ENCODE assay signal across 9 mouse cellular contexts in genomic region chr5:49523997-49524393, GRCm38 (mm10). TPM values are rescaled to one million over a fixed set of nuclear protein-coding genes. Genes with fewer than 3 reads are reported as not detected.
DNase-seq lines count a peak whose midpoint lies in the region; ATAC-seq and TF ChIP-seq lines count a peak whose summit lies in the region.
"Had no signal": no experiment of that assay in that cellular context is flagged by ENCODE, and none has a peak within 500 bp of the region (broad histone marks: within the 10 kb centered on the region; RNA-seq: fewer than 3 reads in every experiment).

No protein-coding gene starts in this region.

- H3K27me3 ChIP-seq in kidney, embryonic 14.5 days (ENCODE audit: control insufficient read depth, insufficient read depth, low read length) = peaks cover 20% of the 10 kb centered on the region
- H3K27me3 ChIP-seq in midbrain, embryonic 12.5 days = peaks cover 36% of the 10 kb centered on the region
- H3K27me3 ChIP-seq: Patski had no signal

- no peak overlapping the region for H3K27ac ChIP-seq in kidney, embryonic 14.5 days (ENCODE audit: low read depth, low read length)
- H3K27ac ChIP-seq in cortical plate, adult 2 months (ENCODE audit: insufficient read depth, low read length) = peak overlapping the region; percentile 93; the same call in 1 of the 2 replicates
- H3K27ac ChIP-seq in midbrain, embryonic 12.5 days (replicated peaks) = no peak overlapping the region

- H3K9me3 ChIP-seq in kidney, embryonic 14.5 days (ENCODE audit: control insufficient read depth, low read length) = no peaks in the 10 kb centered on the region
- no peaks in the 10 kb centered on the region for H3K9me3 ChIP-seq in midbrain, embryonic 12.5 days

- no peak for ATAC-seq in kidney, embryonic 14.5 days (ENCODE audit: low FRiP score, low TSS enrichment)
- no peak for ATAC-seq in midbrain, embryonic 12.5 days (ENCODE audit: low FRiP score, low read depth)
- no peak for ATAC-seq in megakaryocyte progenitor cell, adult 5-6 weeks (replicated peaks; ENCODE audit: poor library complexity)
- ATAC-seq: Patski had no signal

- peak overlapping the region; percentile 40; the same call in 1 of the 2 replicates for H3K9ac ChIP-seq in kidney, embryonic 14.5 days (ENCODE audit: low read depth, low read length)
- H3K9ac ChIP-seq in midbrain, embryonic 12.5 days (replicated peaks) = 0 out of 2 replicates have a peak overlapping the region, but pooled peaks have one; percentile 67

- H3K36me3 ChIP-seq in kidney, embryonic 14.5 days (ENCODE audit: control insufficient read depth, insufficient read depth, low read length) = no peaks in the 10 kb centered on the region
- H3K36me3 ChIP-seq in midbrain, embryonic 12.5 days = no peaks in the 10 kb centered on the region

- H3K4me1 ChIP-seq in kidney, embryonic 14.5 days (ENCODE audit: control insufficient read depth, insufficient read depth, low read length) = no peaks in the 10 kb centered on the region
- 0 out of 2 replicates have a peak, but pooled peaks cover 3% of the 10 kb centered on the region for H3K4me1 ChIP-seq in cortical plate, adult 2 months (ENCODE audit: control insufficient read depth, insufficient read depth, low read length)
- H3K4me1 ChIP-seq in midbrain, embryonic 12.5 days = peaks cover 7% of the 10 kb centered on the region; the same call in 1 of the 2 replicates

- TF ChIP-seq CTCF in cortical plate, adult 2 months (IDR thresholded peaks at IDR 0.05; ENCODE audit: extremely low read depth, insufficient read depth, low read length) = no peak

- no peak for DNase-seq in kidney, adult 8-10 months
- DNase-seq in frontal cortex, adult 2 months (ENCODE audit: extremely low spot score in 1 of 2, low spot score in 1 of 2) = peak; percentile 18 to 53
- no peak for DNase-seq in urinary bladder, postnatal 10 days (ENCODE audit: low spot score)
- DNase-seq in yolk sac, embryonic 10.5 days (ENCODE audit: low spot score) = no peak

- H3K4me3 ChIP-seq in kidney, embryonic 14.5 days (ENCODE audit: low read length) = peak overlapping the region; percentile 45
- peak overlapping the region; percentile 84 for H3K4me3 ChIP-seq in cortical plate, adult 2 months (ENCODE audit: insufficient read depth, low read length)
- peak overlapping the region; percentile 62 for H3K4me3 ChIP-seq in midbrain, embryonic 12.5 days

- 4% methylated on average over 11 of the region's 11 CpGs for whole genome bisulfite sequencing in kidney, embryonic 14.5 days
- WGBS in midbrain, embryonic 12.5 days = 6% methylated on average over 11 of the region's 11 CpGs

- peak; percentile 46; the same call in 1 of the 2 replicates for TF ChIP-seq POLR2A in cortical plate, adult 2 months (IDR thresholded peaks at IDR 0.05; ENCODE audit: extremely low read depth, insufficient read depth, low read length)

- H3K4me2 ChIP-seq in kidney, embryonic 14.5 days (replicated peaks; ENCODE audit: low read depth, low read length) = peak overlapping the region; percentile 91
- peak overlapping the region; percentile 99 for H3K4me2 ChIP-seq in midbrain, embryonic 12.5 days (replicated peaks)

RNA-seq across cellular contexts. Expression of gene Kcnip4, which starts 0.7 kb away (rescaled TPM):
- 0.61 and 1.4 TPM in 2 replicates for polyA plus RNA-seq in kidney, embryonic 14.5 days (2014; fragmentation: Nextera tagmentation; extraction: Ambion mirVana)
- 54.9 and 56.4 TPM in 2 replicates for polyA plus RNA-seq in cortical plate, adult 2 months (2012; rRNA removed)
- polyA plus RNA-seq in frontal cortex, adult 2 months (2012; rRNA removed) = 41.9 and 44.0 TPM in 2 replicates
- 2.3 and 3.0 TPM in 2 replicates for polyA plus RNA-seq in midbrain, embryonic 12.5 days (2016; fragmentation: Nextera tagmentation; extraction: Ambion mirVana)
- total RNA-seq in megakaryocyte progenitor cell, adult 5-6 weeks (2015) = not detected in 2 replicates
- 0.21 TPM in 1 of 2 replicates, not detected in the other for total RNA-seq in megakaryocyte progenitor cell, adult 5-6 weeks (2017)

Comparison
In these comparisons a context has a peak if more than half of its experiments do, and no peak if none do; other contexts are left out.
1. DNase-seq: peak in frontal cortex, adult 2 months (2 of 2); none in kidney, adult 8-10 months (0 of 2), urinary bladder, postnatal 10 days (single experiment) and yolk sac, embryonic 10.5 days (single experiment).
2. RNA of gene Kcnip4, which starts 0.7 kb away (polyA plus RNA-seq): 54.9 to 56.4 TPM in cortical plate, adult 2 months and 41.9 to 44.0 TPM in frontal cortex, adult 2 months; 2.3 to 3.0 TPM in midbrain, embryonic 12.5 days and 0.61 to 1.4 TPM in kidney, embryonic 14.5 days; every median in the first group is over 10 times any median in the second.
3. Peak in every context shown above with its lines, with median percentiles within 50 percentile points of each other: H3K4me3 ChIP-seq.